Mouse (Mus musculus) bone marrow macrophage, adult 2 months (primary cell): ENCODE results near the gene Mpp6.

Source experiments
- CTCF ChIP-seq: IDR thresholded peaks from 2 replicates; pipeline ENCODE4 v1.5.1; 2012; ENCODE audit warnings: low read depth, mild to moderate bottlenecking, low read length, moderate library complexity
- POLR2A ChIP-seq: IDR thresholded peaks from 2 replicates; pipeline ENCODE4 v1.6.1; 2012; ENCODE audit warnings: mild to moderate bottlenecking, low read depth, low read length, borderline replicate concordance

DNA sequence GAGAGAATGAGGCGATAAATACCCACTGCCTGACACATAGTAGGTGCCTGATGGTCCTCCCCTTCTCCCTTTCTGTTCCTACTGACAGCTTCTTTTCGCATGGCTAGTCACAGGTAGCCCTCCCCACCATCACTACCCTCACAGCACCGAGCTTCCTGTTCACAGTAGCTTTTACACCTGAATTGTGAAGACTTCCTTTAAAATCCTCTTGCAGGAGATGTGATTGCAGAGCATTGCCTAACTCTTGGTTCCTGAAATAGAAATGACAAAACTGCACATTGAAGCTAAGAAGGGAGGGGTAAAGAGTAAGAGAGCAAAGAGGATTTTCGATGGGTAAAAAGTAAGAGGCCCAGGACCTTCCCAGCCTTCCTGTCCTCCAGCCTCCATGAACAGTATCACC, 134.9 kb downstream of the Mpp6 start:
- TF ChIP-seq POLR2A (no peak), CTCF (no peak)
